Mouse (Mus musculus) B cell, adult 62 days (primary cell): ENCODE results near the gene Chd1l. TPM values are rescaled to one million over a fixed set of nuclear protein-coding genes. Genes with fewer than 3 reads are reported as not detected.

Experiments used
- total RNA-seq: library from RNA; stranded (reverse); gene quantifications from 4 replicates; pipeline ENCODE4 v1.2.4, GENCODE M21; 2023

The Chd1l gene
- total RNA-seq, result 30.2 to 36.2 TPM (median 33.3 TPM) in 4 replicates

DNA sequence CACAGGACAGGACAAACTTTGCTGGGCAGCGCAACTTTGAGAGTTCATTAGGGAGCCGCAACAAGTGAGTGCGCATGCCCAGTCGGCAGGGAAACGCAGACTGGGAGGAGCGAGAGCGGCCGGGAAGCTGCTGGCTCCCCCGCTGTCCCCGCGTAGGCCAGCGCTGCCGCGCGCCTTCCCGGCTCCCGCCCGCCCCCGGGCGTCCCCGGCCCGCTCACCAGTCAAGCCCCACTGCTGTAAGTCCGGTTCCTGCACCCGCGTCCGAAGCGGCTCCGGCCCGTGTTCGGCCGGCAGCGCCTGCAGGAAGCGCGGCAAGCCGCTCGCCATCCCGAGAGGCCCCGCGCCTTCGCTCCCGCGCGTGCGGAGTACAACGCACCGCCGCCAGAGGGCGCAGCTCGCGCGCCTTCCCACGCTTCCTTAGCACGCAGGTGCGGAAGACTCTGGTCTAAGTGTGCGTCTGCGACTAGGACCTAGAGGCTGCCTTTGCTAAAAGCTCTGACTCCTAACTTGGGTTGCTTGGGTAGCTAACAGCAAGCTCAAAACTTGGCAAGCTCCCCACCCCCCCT lies at the start of gene Chd1l:
Gene Chd1l, minus strand, starts transcription at position 359 of the 566 bp plus-strand sequence.

DNA sequence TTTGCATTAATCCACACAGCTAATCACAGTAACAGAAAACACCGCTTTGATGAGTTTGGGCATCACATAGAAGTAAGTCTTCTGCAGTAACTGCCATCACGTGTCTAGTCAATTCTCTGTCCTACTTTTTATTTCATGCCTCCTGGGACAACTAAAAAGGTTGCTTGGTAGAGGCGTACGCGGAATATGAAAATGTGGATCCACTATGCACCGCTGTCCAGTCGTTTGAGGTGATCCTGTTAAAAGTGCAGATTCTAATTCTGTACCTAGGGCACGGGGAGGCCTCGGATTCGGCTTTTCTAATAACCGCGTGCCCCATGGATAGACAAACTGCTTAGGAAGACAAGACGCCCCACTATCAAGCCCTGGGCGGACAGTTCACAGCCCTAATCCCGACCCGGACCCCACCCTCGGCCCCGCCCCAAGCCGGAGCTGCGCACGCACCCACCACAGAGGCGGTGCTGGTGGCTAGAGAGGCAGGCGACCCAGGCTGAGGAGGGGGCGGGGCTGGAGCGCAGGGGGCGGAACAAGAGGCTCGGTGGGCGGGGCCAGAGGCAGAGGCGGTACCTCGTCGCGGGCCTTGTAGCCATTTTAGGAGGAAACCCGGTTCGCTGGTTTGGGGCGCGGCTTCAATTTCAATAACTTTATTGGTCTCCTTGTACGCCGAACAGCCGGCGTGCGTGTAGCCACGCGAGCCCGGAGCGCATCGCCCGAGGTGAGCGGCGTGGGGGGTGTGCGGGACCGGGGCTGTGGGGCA lies 47.8 kb upstream of the Chd1l start, which contains the start of gene Prkab2:
Gene Prkab2, plus strand, starts transcription at position 539 of the 757 bp plus-strand sequence.

DNA sequence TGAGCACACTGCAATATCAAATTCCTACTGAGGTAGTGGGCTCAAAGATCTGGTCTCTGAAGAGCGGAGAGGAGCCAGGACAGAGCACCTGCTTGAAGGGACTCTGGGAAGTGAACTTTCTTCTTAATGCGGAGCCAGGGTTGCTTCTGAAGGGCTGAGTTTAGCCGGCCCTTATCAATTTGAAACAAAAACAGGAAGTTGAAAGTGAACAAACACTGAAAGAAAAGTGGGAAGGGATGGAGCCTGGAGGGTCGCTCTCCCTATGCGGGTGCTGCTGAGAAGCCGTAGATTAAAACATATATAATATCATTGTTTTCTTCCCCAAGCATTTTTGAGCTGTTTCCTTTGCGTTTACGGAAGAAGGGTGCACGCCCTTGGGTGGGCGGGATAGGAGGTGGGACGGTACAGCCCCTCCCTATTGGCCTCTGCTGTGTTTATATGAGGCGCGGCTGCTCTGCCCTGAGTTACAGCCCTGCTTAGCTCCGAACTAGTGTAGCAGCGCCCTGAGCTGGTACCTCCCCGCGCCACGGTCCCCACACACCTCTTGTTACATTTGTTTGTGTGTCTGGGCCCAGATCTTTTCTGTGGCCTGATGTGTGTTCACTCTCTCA lies 18.5 kb upstream of the Chd1l start, which contains the start of gene Fmo5:
Gene Fmo5, plus strand, starts transcription at position 414 of the 611 bp plus-strand sequence.

Other genes starting within 250 kb of the Chd1l start
- not detected in 4 replicates for gene Olfr1402, start 188.2 kb downstream of the Chd1l start, total RNA-seq
- 8.9 to 9.3 TPM (median 9.1 TPM) in 4 replicates for gene Fmo5, start 18.6 kb upstream of the Chd1l start, total RNA-seq
- 8.1 to 10.1 TPM (median 8.5 TPM) in 4 replicates for gene Prkab2, start 48.0 kb upstream of the Chd1l start, total RNA-seq
- not detected in 4 replicates for gene Gm17651, start 64.5 kb upstream of the Chd1l start, total RNA-seq